Mouse (Mus musculus) MEL (cell line): ENCODE results near the gene Spata31d1d. TPM values are rescaled to one million over a fixed set of nuclear protein-coding genes. Genes with fewer than 3 reads are reported as not detected.
A peak's percentile ranks its signal among the peaks of the same experiment; 100 is the strongest.

Experiments used
- DNase-seq: peaks from one replicate; pipeline ENCODE4 v3.0.0; 2011; ENCODE audit warnings: low read depth, low spot score
- H3K27ac ChIP-seq: 2 replicates; pipeline ENCODE4 v1.5.1; 2012; ENCODE audit warnings: low read depth, mild to moderate bottlenecking, control low read depth, low read length, moderate library complexity; ENCODE audit not compliant: control insufficient read depth
- H3K27me3 ChIP-seq, 2 experiments: fragments of 150-350 bp in 1 of 2; sonication (generic) in 1 of 2; 2 replicates each; pipeline ENCODE4 v1.6.1; 2012; ENCODE audit warnings: low read length in 2 of 2, mild to moderate bottlenecking in 2 of 2, improper control_type of control experiment in 1 of 2, moderate library complexity in 1 of 2; ENCODE audit not compliant: insufficient read depth in 2 of 2, control insufficient read depth in 1 of 2
- H3K36me3 ChIP-seq, 2 experiments: 2 replicates each; pipeline ENCODE4 v1.6.1; 2012 to 2014; ENCODE audit warnings: low read length in 2 of 2, improper control_type of control experiment in 1 of 2, inconsistent platforms in 1 of 2, mild to moderate bottlenecking in 1 of 2; ENCODE audit not compliant: insufficient read depth in 2 of 2, control insufficient read depth in 1 of 2
- H3K4me1 ChIP-seq, 2 experiments: fragments of 150-350 bp in 1 of 2; sonication (generic) in 1 of 2; 2 replicates each; pipeline ENCODE4 v1.6.1; 2012; ENCODE audit warnings: low read length in 2 of 2, improper control_type of control experiment in 1 of 2, mild to moderate bottlenecking in 1 of 2; ENCODE audit not compliant: insufficient read depth in 2 of 2, control insufficient read depth in 1 of 2
- H3K4me3 ChIP-seq, 2 experiments: fragments of 150-350 bp in 1 of 2; sonication (generic) in 1 of 2; 2 replicates each; pipeline ENCODE4 v1.5.1; 2012; ENCODE audit warnings: low read depth in 2 of 2, low read length in 2 of 2, mild to moderate bottlenecking in 2 of 2, moderate library complexity in 2 of 2, control low read depth in 1 of 2, improper control_type of control experiment in 1 of 2; ENCODE audit not compliant: control insufficient read depth in 1 of 2, insufficient read depth in 1 of 2
- H3K79me2 ChIP-seq: 2 replicates; pipeline ENCODE4 v1.6.1; 2012; ENCODE audit warnings: mild to moderate bottlenecking, low read length, moderate library complexity; ENCODE audit not compliant: control insufficient read depth, poor library complexity, insufficient read depth
- H3K9ac ChIP-seq: 2 replicates; pipeline ENCODE4 v1.6.1; 2012; ENCODE audit warnings: low read depth, mild to moderate bottlenecking, control low read depth, low read length, moderate library complexity; ENCODE audit not compliant: control insufficient read depth, poor library complexity, severe bottlenecking
- H3K9me3 ChIP-seq: fragments of 150-350 bp; sonication (generic); replicated peaks from 2 replicates; pipeline ENCODE4 v1.6.1; 2012; ENCODE audit warnings: mild to moderate bottlenecking, low read length, improper control_type of control experiment, moderate library complexity; ENCODE audit not compliant: insufficient read depth
- BHLHE40 ChIP-seq: IDR thresholded peaks from 2 replicates; pipeline ENCODE4 v1.6.1; 2012; ENCODE audit warnings: low read depth, mild to moderate bottlenecking, inconsistent platforms, low read length, improper control_type of control experiment, borderline replicate concordance
- CHD1 ChIP-seq: IDR thresholded peaks from 2 replicates; pipeline ENCODE4 v1.6.1; 2012; ENCODE audit warnings: low read depth, mild to moderate bottlenecking, inconsistent platforms, low read length, improper control_type of control experiment
- CTCF ChIP-seq, 3 experiments: IDR thresholded peaks in 2 of 3; conservative IDR thresholded peaks in 1 of 3; 2 replicates each; pipeline ENCODE4 v1.5.1; 2011 to 2012; ENCODE audit warnings: low read length in 3 of 3, low read depth in 2 of 3, mild to moderate bottlenecking in 2 of 3, improper control_type of control experiment in 1 of 3, inconsistent platforms in 1 of 3, mixed read lengths in 1 of 3, moderate library complexity in 1 of 3; ENCODE audit not compliant: control insufficient read depth in 1 of 3, insufficient read depth in 1 of 3, poor library complexity in 1 of 3, severe bottlenecking in 1 of 3
- ELF1 ChIP-seq: IDR thresholded peaks from 2 replicates; pipeline ENCODE4 v1.6.1; 2014; ENCODE audit warnings: low read depth, mild to moderate bottlenecking, inconsistent platforms, low read length, improper control_type of control experiment, moderate library complexity
- EP300 ChIP-seq, 2 experiments: IDR thresholded peaks; 2 replicates each; pipeline ENCODE4 v1.6.1; 2011; ENCODE audit warnings: improper control_type of control experiment in 2 of 2, low read length in 2 of 2, low read depth in 1 of 2, mild to moderate bottlenecking in 1 of 2
- ETS1 ChIP-seq: IDR thresholded peaks from 2 replicates; pipeline ENCODE4 v1.6.1; 2012; ENCODE audit warnings: low read depth, mild to moderate bottlenecking, inconsistent platforms, low read length, improper control_type of control experiment, moderate library complexity
- GATA1 ChIP-seq: IDR thresholded peaks from 2 replicates; pipeline ENCODE4 v1.6.1; 2011; ENCODE audit warnings: low read depth, low read length, improper control_type of control experiment
- HCFC1 ChIP-seq: IDR thresholded peaks from 2 replicates; pipeline ENCODE4 v1.6.1; 2012; ENCODE audit warnings: low read depth, mild to moderate bottlenecking, inconsistent platforms, low read length, improper control_type of control experiment, moderate library complexity
- KAT2A ChIP-seq: conservative IDR thresholded peaks from 2 replicates; pipeline ENCODE4 v1.6.1; 2012; ENCODE audit warnings: low read depth, low read length, improper control_type of control experiment, inconsistent platforms
- MAFK ChIP-seq: IDR thresholded peaks from 2 replicates; pipeline ENCODE4 v1.6.1; 2011; ENCODE audit warnings: low read depth, mild to moderate bottlenecking, low read length, improper control_type of control experiment, borderline replicate concordance
- MAX ChIP-seq: IDR thresholded peaks from 2 replicates; pipeline ENCODE4 v1.6.1; 2011; ENCODE audit warnings: low read length, improper control_type of control experiment
- MAZ ChIP-seq: IDR thresholded peaks from 2 replicates; pipeline ENCODE4 v1.6.1; 2012; ENCODE audit warnings: low read depth, mild to moderate bottlenecking, inconsistent platforms, low read length, improper control_type of control experiment
- MEF2A ChIP-seq: IDR thresholded peaks from 2 replicates; pipeline ENCODE4 v1.6.1; 2014; ENCODE audit warnings: low read depth, mild to moderate bottlenecking, inconsistent platforms, low read length, improper control_type of control experiment; ENCODE audit not compliant: poor library complexity, insufficient replicate concordance, severe bottlenecking; ENCODE audit errors: extremely low read depth
- MXI1 ChIP-seq: IDR thresholded peaks from 2 replicates; pipeline ENCODE4 v1.6.1; 2011; ENCODE audit warnings: mild to moderate bottlenecking, low read depth, low read length, improper control_type of control experiment
- MYC ChIP-seq: IDR thresholded peaks from 2 replicates; pipeline ENCODE4 v1.6.1; 2011; ENCODE audit warnings: low read depth, mild to moderate bottlenecking, low read length, improper control_type of control experiment, moderate library complexity
- NELFE ChIP-seq: IDR thresholded peaks from 2 replicates; pipeline ENCODE4 v1.6.1; 2011; ENCODE audit warnings: low read depth, low read length, improper control_type of control experiment
- NRF1 ChIP-seq: IDR thresholded peaks from 2 replicates; pipeline ENCODE4 v1.6.1; 2014; ENCODE audit warnings: low read depth, mild to moderate bottlenecking, inconsistent platforms, low read length, improper control_type of control experiment, moderate library complexity; ENCODE audit not compliant: poor library complexity, insufficient read depth, severe bottlenecking
- POLR2A ChIP-seq, 2 experiments: IDR thresholded peaks; 2 replicates each; pipeline ENCODE4 v1.6.1; 2011 to 2012; ENCODE audit warnings: low read length in 2 of 2, mild to moderate bottlenecking in 2 of 2, control low read depth in 1 of 2, improper control_type of control experiment in 1 of 2, low read depth in 1 of 2, moderate library complexity in 1 of 2; ENCODE audit not compliant: control insufficient read depth in 1 of 2, insufficient read depth in 1 of 2, poor library complexity in 1 of 2
- POLR2AphosphoS2 ChIP-seq: IDR thresholded peaks from 2 replicates; pipeline ENCODE4 v1.6.1; 2011; ENCODE audit warnings: low read length, improper control_type of control experiment
- RCOR1 ChIP-seq: IDR thresholded peaks from 2 replicates; pipeline ENCODE4 v1.6.1; 2012; ENCODE audit warnings: low read depth, mild to moderate bottlenecking, inconsistent platforms, low read length, improper control_type of control experiment
- SIN3A ChIP-seq: IDR thresholded peaks from 2 replicates; pipeline ENCODE4 v1.6.1; 2012; ENCODE audit warnings: low read length, improper control_type of control experiment, inconsistent platforms
- SMC3 ChIP-seq: IDR thresholded peaks from 2 replicates; pipeline ENCODE4 v1.6.1; 2011; ENCODE audit warnings: low read depth, low read length, improper control_type of control experiment
- TAL1 ChIP-seq: IDR thresholded peaks from 2 replicates; pipeline ENCODE4 v1.6.1; 2012; ENCODE audit warnings: mild to moderate bottlenecking, inconsistent platforms, low read length, moderate library complexity, mixed read lengths
- TBP ChIP-seq: IDR thresholded peaks from 2 replicates; pipeline ENCODE4 v1.8.0; 2011; ENCODE audit warnings: low read depth, low read length, improper control_type of control experiment
- TCF12 ChIP-seq: IDR thresholded peaks from 2 replicates; pipeline ENCODE4 v1.6.1; 2014; ENCODE audit warnings: low read depth, mild to moderate bottlenecking, inconsistent platforms, low read length, improper control_type of control experiment, moderate library complexity
- USF1 ChIP-seq: IDR thresholded peaks from 2 replicates; pipeline ENCODE4 v1.6.1; 2014; ENCODE audit warnings: low read depth, mild to moderate bottlenecking, inconsistent platforms, low read length, improper control_type of control experiment, moderate library complexity
- USF2 ChIP-seq, 2 experiments: IDR thresholded peaks; 2 replicates each; pipeline ENCODE4 v1.6.1; 2011 to 2012; ENCODE audit warnings: improper control_type of control experiment in 2 of 2, low read length in 2 of 2, borderline replicate concordance in 1 of 2, inconsistent platforms in 1 of 2, low read depth in 1 of 2, mild to moderate bottlenecking in 1 of 2; ENCODE audit not compliant: insufficient read depth in 1 of 2
- ZC3H11A ChIP-seq: IDR thresholded peaks from 2 replicates; pipeline ENCODE4 v1.6.1; 2012; ENCODE audit warnings: low read depth, mild to moderate bottlenecking, inconsistent platforms, low read length, improper control_type of control experiment
- ZKSCAN1 ChIP-seq: IDR thresholded peaks from 2 replicates; pipeline ENCODE4 v1.6.1; 2012; ENCODE audit warnings: low read depth, mild to moderate bottlenecking, inconsistent platforms, low read length, improper control_type of control experiment, moderate library complexity
- ZMIZ1 ChIP-seq: IDR thresholded peaks from 2 replicates; pipeline ENCODE4 v1.6.1; 2012; ENCODE audit warnings: low read depth, mild to moderate bottlenecking, inconsistent platforms, low read length, improper control_type of control experiment, moderate library complexity
- ZNF384 ChIP-seq: IDR thresholded peaks from 2 replicates; pipeline ENCODE4 v1.6.1; 2012; ENCODE audit warnings: low read depth, mild to moderate bottlenecking, inconsistent platforms, low read length, improper control_type of control experiment
- polyA plus RNA-seq, 2 experiments: library from polyadenylated mRNA; stranded (reverse) in 1 of 2; unstranded in 1 of 2; fragments of >175 nt in 1 of 2; fragments of >200 nt in 1 of 2; gene quantifications; 2 replicates each; pipeline versions ENCODE4 v1.2.1 to v1.2.4; 2012; ENCODE audit warnings: low replicate concordance in 2 of 2, low read depth in 1 of 2; ENCODE audit not compliant: insufficient read length in 2 of 2, insufficient read depth in 1 of 2, missing spikeins in 1 of 2
- total RNA-seq: library from RNA; depleted of rRNA; stranded (reverse); fragments of 300-350 nt; gene quantifications from 2 replicates; pipeline ENCODE4 v1.2.3, GENCODE M21; 2012

The Spata31d1d gene
- total and polyA plus RNA-seq, 3 experiments: not detected

- DNase-seq: peak; percentile 97
- peaks cover 7 to 34% of the 10 kb centered on the region in 2 experiments for H3K36me3 ChIP-seq
- H3K79me2 ChIP-seq: peaks cover 43% of the 10 kb centered on the region
- no peaks in the 10 kb centered on the region for H3K9me3 ChIP-seq
- peaks cover 17 to 26% of the 10 kb centered on the region in 2 experiments; a peak in 3 of 4 replicates for H3K4me1 ChIP-seq
- TF ChIP-seq ZC3H11A: 0 out of 2 replicates have a peak, but pooled peaks have one; percentile 27
- peak; percentile 68 for TF ChIP-seq SIN3A
- peak; percentile 83 for TF ChIP-seq MXI1
- TF ChIP-seq POLR2A (IDR thresholded peaks at IDR 0.05; ENCODE audit: control insufficient read depth in 1 of 2, insufficient read depth in 1 of 2, low read depth in 1 of 2, low read length in 2 of 2, poor library complexity in 1 of 2): peak in 1 of 2 experiments; percentile 69; a peak in 2 of 4 replicates
- peak; percentile 12 to 49 (median 36); a peak in 5 of 6 replicates for TF ChIP-seq CTCF (IDR thresholded peaks at IDR 0.05 in 2 of 3, conservative IDR thresholded peaks at IDR 0.05 in 1 of 3; ENCODE audit: control insufficient read depth in 1 of 3, insufficient read depth in 1 of 3, low read depth in 2 of 3, low read length in 3 of 3, poor library complexity in 1 of 3, severe bottlenecking in 1 of 3)
- peak; percentile 99 for TF ChIP-seq TAL1
- peak; percentile 41; the same call in 1 of the 2 replicates for TF ChIP-seq NRF1
- TF ChIP-seq BHLHE40: peak; percentile 88
- TF ChIP-seq MAX: peak; percentile 46; the same call in 1 of the 2 replicates
- peak; percentile 56; the same call in 1 of the 2 replicates for TF ChIP-seq ZMIZ1
- no peak; the same call in 1 of the 2 replicates for TF ChIP-seq CHD1
- TF ChIP-seq ZNF384: no peak
- TF ChIP-seq POLR2AphosphoS2: peak; percentile 87
- peak; percentile 33; the same call in 1 of the 2 replicates for TF ChIP-seq ELF1
- TF ChIP-seq KAT2A: no peak
- peak; percentile 98 for TF ChIP-seq ETS1
- TF ChIP-seq MYC: 0 out of 2 replicates have a peak, but pooled peaks have one; percentile 19
- 0 out of 2 replicates have a peak, but pooled peaks have one; percentile 32 for TF ChIP-seq USF1
- TF ChIP-seq USF2 (IDR thresholded peaks at IDR 0.05; ENCODE audit: borderline replicate concordance in 1 of 2, insufficient read depth in 1 of 2, low read depth in 1 of 2, low read length in 2 of 2): no peak
- TF ChIP-seq NELFE: peak; percentile 22; the same call in 1 of the 2 replicates
- no peak; the same call in 1 of the 2 replicates for TF ChIP-seq RCOR1
- 0 out of 2 replicates have a peak, but pooled peaks have one; percentile 14 for TF ChIP-seq MAFK
- no peak; the same call in none of the 2 replicates for TF ChIP-seq TBP
- peak; percentile 81; the same call in 1 of the 2 replicates for TF ChIP-seq MAZ
- TF ChIP-seq GATA1: peak; percentile 83
- no peak for TF ChIP-seq MEF2A
- peak; percentile 15; the same call in 1 of the 2 replicates for TF ChIP-seq HCFC1
- no peak for TF ChIP-seq ZKSCAN1
- peak; percentile 92 for TF ChIP-seq TCF12
- TF ChIP-seq SMC3: peak; percentile 34
- TF ChIP-seq EP300 (IDR thresholded peaks at IDR 0.05; ENCODE audit: low read depth in 1 of 2, low read length in 2 of 2): peak in 1 of 2 experiments; percentile 90; a peak in 3 of 4 replicates
- TF ChIP-seq, all 39 proteins: peak for 23
- H3K27me3 ChIP-seq: no peaks in the 10 kb centered on the region
- peak overlapping the region; percentile 72 to 82 for H3K4me3 ChIP-seq
- peak overlapping the region; percentile 90 for H3K9ac ChIP-seq
- peak overlapping the region; percentile 100 for H3K27ac ChIP-seq
Observed at GRCm38 (mm10) chr13:59770164-59770562, 38.6 kb upstream of the Spata31d1d start.
